Mouse (Mus musculus) adrenal gland, adult 18-20 months (tissue): Measurements from ENCODE around the gene Tmem30b. TPM values are rescaled to one million over a fixed set of nuclear protein-coding genes. Genes with fewer than 3 reads are reported as not detected.
"Not testable (repeated sequence)": the region's sequence is repeated elsewhere in the genome, so short reads cannot be mapped to it uniquely, and the experiment has no call there.

ENCODE experiments used
- DNase-seq, 2 experiments: peaks; one replicate each; pipeline ENCODE4 v3.0.0; 2021 to 2022; ENCODE audit warnings: low spot score in 2 of 2
- long read RNA-seq, 2 experiments: library from polyadenylated mRNA; stranded (forward); transcript quantifications; one replicate each; pipeline ENCODE4 v2.0.0; 2021
- total RNA-seq, 2 experiments: library from RNA; stranded (reverse); gene quantifications; 1 replicate in 1 of 2; 2 replicates in 1 of 2; pipeline ENCODE4 v1.2.3; 2021

The Tmem30b gene
- under 1 TPM in 1 of 2 experiments, not detected in 1; 0.19 TPM for total RNA-seq
- long read RNA-seq, experiment 1, result 0 reads
- long read RNA-seq, experiment 2, result 0 reads

DNA sequence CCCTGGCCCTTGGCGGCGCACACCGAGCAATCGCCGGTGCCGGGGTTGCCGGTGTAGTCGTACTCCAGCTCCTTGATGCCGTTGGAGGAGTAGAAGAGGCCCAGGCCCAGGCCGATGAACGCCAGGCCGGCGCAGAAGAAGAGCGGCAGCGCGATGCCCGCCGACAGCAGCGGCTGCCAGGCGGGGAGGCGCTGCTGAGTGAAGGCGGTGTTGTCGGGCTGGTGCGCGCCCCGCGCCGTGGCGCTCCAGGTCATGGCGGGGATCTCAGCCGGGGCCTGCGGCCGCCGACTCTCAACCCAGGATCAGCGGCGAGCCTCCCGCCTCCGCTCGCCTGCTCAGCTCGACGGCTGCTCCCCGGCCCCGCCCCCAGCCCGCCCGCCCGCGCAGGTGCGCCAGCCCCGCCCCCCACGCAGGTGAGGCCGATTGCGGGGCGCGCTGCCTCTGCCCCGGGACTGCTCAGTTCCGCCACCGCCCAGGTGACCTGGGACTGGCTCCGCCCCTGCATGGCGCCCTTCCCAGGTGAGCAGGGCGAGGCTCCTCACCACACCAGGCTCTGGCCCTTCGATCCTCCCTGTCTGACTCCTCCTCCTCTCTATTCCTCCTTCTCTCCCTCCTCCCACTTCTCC, at the start of gene Tmem30b:
TSS of gene Tmem30b (minus strand) at position 307 of the 626 bp plus-strand sequence.
- no peak for DNase-seq

DNA sequence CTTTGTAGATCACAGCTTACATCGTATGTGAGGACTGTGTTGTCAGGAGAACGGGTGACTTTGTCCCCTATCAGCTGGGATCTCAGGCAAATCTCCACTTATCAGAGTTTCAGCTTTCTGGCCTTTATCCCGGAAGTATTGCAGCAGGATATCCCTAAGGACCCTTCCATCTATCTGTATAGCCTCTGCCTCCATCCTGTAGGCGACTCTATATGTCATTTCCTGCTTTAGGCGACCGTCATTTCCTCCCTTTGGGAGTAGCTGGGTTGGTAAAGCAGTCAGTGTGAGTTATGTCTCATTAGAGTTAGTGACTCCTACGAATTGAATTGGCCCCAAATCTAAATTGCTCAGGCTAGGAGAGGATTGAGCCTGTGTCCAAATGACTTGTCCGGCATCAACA, 49.0 kb upstream of the Tmem30b start:
- DNase-seq, result no peak

GRCm38 (mm10) chr12:73594177-73594745, 48.1 kb upstream of the Tmem30b start:
- no peak for DNase-seq

DNA sequence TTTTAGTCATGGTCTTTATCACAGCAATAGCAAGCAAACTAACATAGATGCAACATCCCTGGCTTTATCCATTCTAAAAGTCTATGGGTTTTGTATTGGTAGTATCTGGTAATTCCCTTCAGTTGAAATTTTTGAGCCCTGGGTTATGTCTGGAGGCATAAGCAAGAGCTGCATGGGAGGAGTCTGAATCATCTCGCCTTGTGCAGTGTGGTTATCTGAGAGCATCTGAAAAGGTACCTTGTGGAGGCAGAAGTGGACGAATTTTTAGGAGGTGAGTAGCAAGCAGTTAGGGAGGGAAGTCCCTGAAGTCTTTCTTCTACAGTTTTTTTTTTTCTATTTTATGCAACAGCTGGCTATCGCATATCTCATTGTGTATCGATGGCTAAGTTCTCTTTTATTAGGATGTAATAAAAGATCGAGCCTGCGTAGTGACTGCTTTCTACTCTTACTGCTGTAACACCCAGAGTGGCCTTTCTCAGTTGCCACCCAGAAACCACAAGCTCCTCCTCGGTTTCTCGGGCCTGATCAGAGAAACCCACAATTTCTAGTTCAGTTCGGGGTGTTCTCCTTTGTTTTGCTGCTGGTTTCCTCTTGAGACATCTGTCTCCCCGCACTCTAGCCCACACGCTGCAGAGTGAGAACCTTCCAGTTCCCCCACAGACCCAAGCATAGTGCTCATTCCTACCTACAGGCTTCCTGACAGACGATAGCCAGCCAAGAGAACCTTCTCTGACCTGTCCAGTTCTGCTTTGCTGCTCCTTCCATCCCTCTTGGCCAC, 47.0 kb upstream of the Tmem30b start:
- DNase-seq, result no peak

DNA sequence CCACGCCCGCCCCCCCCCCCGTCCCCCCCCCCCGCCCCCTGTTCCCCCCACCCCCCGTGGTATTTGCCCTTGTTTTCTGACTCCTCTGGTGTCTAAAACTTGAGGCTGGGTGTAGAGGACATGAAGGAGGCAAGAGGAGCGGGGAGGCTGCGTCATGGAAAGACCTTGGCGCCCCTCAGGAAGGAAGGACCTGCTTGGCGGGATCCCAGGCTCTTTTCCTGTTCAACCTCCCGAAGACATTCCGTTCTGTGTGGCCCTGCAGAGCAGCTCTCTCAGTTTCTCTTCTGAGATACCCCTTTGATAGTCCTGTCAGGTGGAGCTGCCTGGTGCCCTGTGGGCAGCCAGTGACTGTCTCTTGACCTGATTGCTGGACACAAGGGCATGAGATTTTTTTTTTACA, 45.4 kb upstream of the Tmem30b start:
- DNase-seq, result peak; percentile 22 to 45

- DNase-seq, result no peak
Measured at GRCm38 (mm10) chr12:73590627-73591276, 44.6 kb upstream of the Tmem30b start.

DNA sequence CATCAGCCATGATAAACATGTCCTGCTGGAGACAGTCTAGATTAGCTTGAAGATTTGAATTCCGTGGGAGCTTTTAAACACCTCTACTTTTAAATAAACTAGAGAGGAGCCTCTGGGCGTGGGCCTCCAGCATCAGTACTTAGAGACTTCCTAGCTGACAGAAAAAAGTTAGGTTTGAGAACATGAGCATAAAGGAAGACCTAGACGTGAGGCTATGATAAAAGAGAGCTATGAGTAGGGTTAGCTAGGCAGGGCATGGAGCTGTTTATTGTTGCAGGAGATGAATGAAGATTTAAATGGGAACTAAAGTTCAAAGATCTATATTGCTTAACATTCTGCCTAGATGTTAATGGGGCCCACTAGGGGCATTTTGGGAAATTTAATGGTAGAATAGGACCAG, 41.1 kb upstream of the Tmem30b start:
- no peak for DNase-seq

DNA sequence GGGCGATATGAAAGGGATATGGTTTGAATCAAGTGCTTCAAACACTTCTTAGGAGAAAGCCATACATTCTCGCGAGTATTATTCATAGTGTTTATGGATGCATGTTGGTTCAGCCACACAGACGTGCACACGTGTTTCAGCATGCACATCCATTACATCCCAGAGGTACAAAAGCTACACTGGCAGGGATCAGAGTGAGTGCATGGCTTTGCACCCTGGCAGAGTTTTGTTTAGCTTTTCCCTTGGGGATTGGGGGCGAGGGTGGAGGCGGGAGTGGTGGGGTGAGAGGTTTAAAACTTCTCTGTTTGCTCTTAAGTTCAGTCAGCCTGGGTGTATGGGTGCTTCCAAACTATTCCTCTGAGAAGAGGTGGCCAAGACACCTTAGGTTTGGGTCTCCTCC, 39.7 kb upstream of the Tmem30b start:
- DNase-seq, result no peak

DNA sequence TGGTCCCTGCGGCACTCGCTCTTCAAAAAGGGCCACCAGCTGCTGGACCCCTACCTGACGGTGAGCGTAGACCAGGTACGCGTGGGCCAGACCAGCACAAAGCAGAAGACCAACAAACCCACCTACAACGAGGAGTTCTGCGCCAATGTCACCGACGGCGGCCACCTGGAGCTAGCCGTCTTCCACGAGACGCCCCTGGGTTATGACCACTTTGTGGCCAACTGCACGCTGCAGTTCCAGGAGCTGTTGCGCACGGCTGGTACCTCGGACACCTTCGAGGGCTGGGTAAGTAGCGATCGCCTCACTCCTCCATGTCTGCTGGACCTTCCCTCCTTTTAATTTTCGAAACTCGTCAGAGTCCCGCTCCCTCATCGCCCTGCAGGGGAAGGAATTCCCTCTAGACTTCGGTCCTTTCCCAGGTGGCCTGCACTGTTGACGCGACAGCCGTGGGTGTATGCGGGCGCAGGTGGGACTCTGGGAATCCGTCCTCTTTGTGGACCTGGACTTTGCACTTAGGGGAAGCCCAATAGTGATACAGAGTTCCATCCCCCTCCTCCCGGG, 39.1 kb upstream of the Tmem30b start:
- no peak for DNase-seq

- DNase-seq, result peak; percentile 69 to 79
Measured at GRCm38 (mm10) chr12:73584610-73585240, 38.5 kb upstream of the Tmem30b start, which contains the start of gene Prkch. Gene Prkch (plus strand): TSS chr12:73584796.

GRCm38 (mm10) chr12:73583813-73584609, 37.8 kb upstream of the Tmem30b start:
- no peak for DNase-seq

- no peak for DNase-seq
Measured at GRCm38 (mm10) chr12:73583318-73583717, 37.1 kb upstream of the Tmem30b start.

DNA sequence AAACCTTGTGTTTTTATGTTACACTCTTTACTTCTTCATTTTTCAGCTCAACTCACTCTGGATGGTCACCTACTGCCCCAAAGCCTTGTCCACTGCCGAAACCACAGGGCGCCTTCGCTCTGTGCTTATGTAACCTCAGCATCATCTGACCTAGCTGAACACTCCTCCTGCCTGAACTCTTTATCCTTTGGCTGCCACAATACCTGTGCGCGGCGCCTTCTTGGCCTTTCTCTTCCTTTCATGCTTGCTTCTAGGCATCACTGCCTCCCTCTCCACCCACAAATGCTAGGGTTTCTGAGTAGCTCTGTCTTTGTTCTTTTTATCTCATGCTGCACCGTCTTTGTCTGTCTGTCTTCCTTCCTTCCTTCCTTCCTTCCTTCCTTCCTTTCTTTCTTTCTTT, 34.6 kb upstream of the Tmem30b start:
- DNase-seq, result no peak

GRCm38 (mm10) chr12:73578141-73578540, 31.9 kb upstream of the Tmem30b start:
- no peak for DNase-seq

DNA sequence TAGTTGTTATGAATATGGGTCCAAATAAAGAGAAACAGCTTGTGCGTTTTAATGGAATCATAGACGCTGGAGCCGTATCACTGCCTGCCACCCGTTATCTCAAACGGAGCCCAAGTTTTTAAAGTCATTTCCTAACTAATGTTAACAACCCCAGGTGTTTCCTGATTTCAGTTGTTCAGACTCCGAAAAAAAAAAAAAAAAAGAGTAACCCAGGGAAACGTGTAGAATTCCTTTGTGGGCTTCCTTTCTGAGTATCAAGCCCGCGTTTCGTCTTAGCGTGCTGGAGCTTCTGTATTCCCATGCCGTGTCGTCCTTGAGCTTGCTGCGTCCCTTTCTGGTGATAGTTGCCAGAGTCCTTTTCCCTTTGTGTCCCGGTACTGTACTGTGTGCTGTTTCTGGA, 28.4 kb upstream of the Tmem30b start:
- DNase-seq, result no peak

GRCm38 (mm10) chr12:73565620-73565969, 19.4 kb upstream of the Tmem30b start:
- DNase-seq, result no peak

DNA sequence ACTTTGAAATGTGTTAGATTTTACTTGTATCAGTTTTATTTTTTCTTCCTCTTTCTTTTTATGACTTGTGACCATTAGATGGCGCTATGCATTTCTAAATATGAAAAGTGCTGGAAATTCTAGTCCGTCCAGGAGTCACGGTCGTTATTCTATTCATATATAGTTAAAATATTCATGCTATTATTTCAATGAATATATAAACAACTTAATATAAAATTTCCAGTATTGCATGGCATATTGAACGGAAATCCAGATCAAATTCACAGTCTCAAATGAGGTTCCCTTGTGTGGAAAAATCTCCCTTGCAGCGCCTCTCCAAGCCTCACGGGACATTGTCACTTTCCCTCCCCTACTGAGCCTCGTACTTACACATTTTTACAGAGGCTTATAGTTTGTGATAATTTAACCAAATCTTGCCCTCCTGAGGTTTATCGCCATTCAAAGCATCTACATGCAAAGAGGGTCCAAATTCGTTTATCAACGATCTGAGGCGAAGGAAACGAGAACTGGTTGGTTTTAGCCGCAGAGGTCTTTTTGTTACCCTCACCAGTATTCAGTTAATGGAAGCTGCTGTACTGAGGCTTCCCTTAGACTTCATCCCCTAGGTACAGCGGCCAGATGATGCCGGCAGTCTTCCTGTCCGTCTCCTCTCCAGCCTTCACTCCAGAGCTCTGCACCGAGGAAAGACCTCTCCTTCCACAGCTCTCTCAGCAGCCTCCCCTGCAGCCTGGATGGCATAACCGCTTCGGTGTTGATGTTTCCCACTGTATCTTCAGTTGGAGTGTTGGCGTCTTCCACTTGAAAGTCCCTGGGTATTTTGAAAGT, 18.8 kb upstream of the Tmem30b start:
- no peak for DNase-seq

GRCm38 (mm10) chr12:73564176-73564575, 18.0 kb upstream of the Tmem30b start:
- DNase-seq, result no peak

GRCm38 (mm10) chr12:73563122-73563521, 16.9 kb upstream of the Tmem30b start:
- DNase-seq, result not testable (repeated sequence)
